Mouse (Mus musculus) heart, adult 18-20 months (tissue): ENCODE results near the gene 2210408I21Rik. TPM values are rescaled to one million over a fixed set of nuclear protein-coding genes. Genes with fewer than 3 reads are reported as not detected.

Source experiments
- DNase-seq, 2 experiments: peaks; one replicate each; pipeline ENCODE4 v3.0.0; 2021 to 2022; ENCODE audit warnings: mixed read lengths in 1 of 2
- total RNA-seq, 2 experiments: library from RNA; stranded (reverse); gene quantifications; 2 replicates each; pipeline ENCODE4 v1.2.3; 2021

2210408I21Rik gene
- total RNA-seq, 2 experiments from 2014 or later, result 5.0 TPM

- no peak for DNase-seq
These were observed 354.8 kb downstream of the 2210408I21Rik start for GRCm38 (mm10) chr13:77489938-77490651.

GRCm38 (mm10) chr13:77514046-77514445 is 378.7 kb downstream of the 2210408I21Rik start:
- no peak for DNase-seq

GRCm38 (mm10) chr13:77528960-77529699 is 393.8 kb downstream of the 2210408I21Rik start:
- DNase-seq, result no peak

- no peak for DNase-seq
These were observed 394.4 kb downstream of the 2210408I21Rik start for GRCm38 (mm10) chr13:77529760-77530159.

GRCm38 (mm10) chr13:77537466-77537865 is 402.1 kb downstream of the 2210408I21Rik start:
- no peak for DNase-seq

- peak in 1 of 2 experiments; percentile 1 for DNase-seq
These were observed 412.4 kb downstream of the 2210408I21Rik start for GRCm38 (mm10) chr13:77547486-77548385.

- no peak for DNase-seq
These were observed 413.0 kb downstream of the 2210408I21Rik start for GRCm38 (mm10) chr13:77548386-77548695.

- no peak for DNase-seq
These were observed 413.4 kb downstream of the 2210408I21Rik start for GRCm38 (mm10) chr13:77548750-77549149.

- DNase-seq, result no peak
These were observed 458.7 kb downstream of the 2210408I21Rik start for GRCm38 (mm10) chr13:77594011-77594410.

- DNase-seq, result no peak
These were observed 480.0 kb downstream of the 2210408I21Rik start for GRCm38 (mm10) chr13:77615346-77615745.

Other genes with a start within 250 kb of the 2210408I21Rik start
- 10 to 100 TPM; 25.0 to 26.8 TPM for gene Slf1, start 67 bp upstream of the 2210408I21Rik start, total RNA-seq